Mouse (Mus musculus): Measurements from ENCODE around the gene Reps1. TPM values are rescaled to one million over a fixed set of nuclear protein-coding genes. Genes with fewer than 3 reads are reported as not detected.
A peak's percentile ranks its signal among the peaks of the same experiment; 100 is the strongest.

The Reps1 gene
- 20.7 and 26.7 TPM in 2 replicates for polyA plus RNA-seq (2014; fragmentation: Nextera tagmentation; extraction: Ambion mirVana)

DNA sequence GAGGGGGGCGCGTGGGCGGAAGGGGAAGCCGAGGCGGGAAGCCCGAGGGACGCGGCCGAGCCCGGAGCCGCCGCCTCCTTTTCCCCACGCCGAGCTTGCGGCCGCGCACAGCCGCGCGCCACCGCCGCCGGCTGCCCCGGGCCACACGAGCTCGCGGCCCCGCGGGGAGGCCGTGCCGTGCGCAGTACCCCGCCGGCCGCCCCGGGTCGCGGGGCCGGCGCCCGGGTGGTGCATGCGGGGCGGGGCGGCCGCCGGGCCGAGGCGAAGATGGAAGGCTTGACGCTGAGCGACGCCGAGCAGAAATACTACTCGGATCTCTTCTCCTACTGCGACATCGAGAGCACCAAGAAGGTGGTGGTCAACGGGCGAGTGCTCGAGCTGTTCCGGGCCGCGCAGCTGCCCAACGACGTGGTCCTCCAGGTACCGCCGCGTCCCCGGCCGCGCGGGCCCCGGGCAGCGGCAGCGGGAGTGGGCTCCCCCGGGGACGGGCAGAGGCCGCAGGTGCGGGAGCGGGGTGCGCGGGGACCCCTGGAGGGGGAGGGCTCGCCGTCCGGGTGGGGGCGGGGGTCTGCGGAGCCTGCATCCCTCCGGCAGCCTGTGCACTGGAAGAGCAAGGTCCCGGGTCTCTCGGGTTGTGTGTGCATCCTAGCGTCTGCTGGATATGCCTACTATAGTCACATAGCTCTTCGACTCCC lies at the start of gene Reps1:
Reps1 (plus strand) TSS at position 166 of the 695 bp plus-strand sequence.
- ATAC-seq (ENCODE audit: insufficient number of reproducible peaks, insufficient read depth, low FRiP score, low read depth), result peak; percentile 78
- Histone ChIP-seq H3K4me3 (ENCODE audit: low read depth, low read length) (peak within 1 kb of the TSS; percentile 98), H3K4me2 (replicated peaks; ENCODE audit: low read depth, low read length) (peak within 1 kb of the TSS; percentile 56), H3K27ac (ENCODE audit: low read length) (peak within 1 kb of the TSS; percentile 89), H3K9ac (replicated peaks; ENCODE audit: low read depth, low read length) (peak within 1 kb of the TSS; percentile 92), H3K9me3 (ENCODE audit: control insufficient read depth, low read depth, low read length) (no peaks in the 10 kb centered on the region), H3K4me1 (ENCODE audit: control insufficient read depth, insufficient read depth, low read length) (peaks cover 15% of the 10 kb centered on the region; the same call in 1 of the 2 replicates), H3K27me3 (ENCODE audit: control insufficient read depth, insufficient read depth, low read length) (no peaks in the 10 kb centered on the region), H3K36me3 (ENCODE audit: control insufficient read depth, insufficient read depth, low read length) (no peaks in the 10 kb centered on the region)
- WGBS, result under 1% methylated on average over 66 of the region's 90 CpGs

GRCm38 (mm10) chr10:18006756-18007155 lies 48.9 kb upstream of the Reps1 start:
- Histone ChIP-seq H3K4me1 (ENCODE audit: control insufficient read depth, insufficient read depth, low read length) (no peaks in the 10 kb centered on the region), H3K27me3 (ENCODE audit: control insufficient read depth, insufficient read depth, low read length) (no peaks in the 10 kb centered on the region), H3K36me3 (ENCODE audit: control insufficient read depth, insufficient read depth, low read length) (peaks cover 8% of the 10 kb centered on the region; the same call in 1 of the 2 replicates), H3K4me2 (replicated peaks; ENCODE audit: low read depth, low read length) (no peak overlapping the region), H3K9ac (replicated peaks; ENCODE audit: low read depth, low read length) (no peak overlapping the region), H3K4me3 (ENCODE audit: low read depth, low read length) (no peak overlapping the region), H3K27ac (ENCODE audit: low read length) (no peak overlapping the region), H3K9me3 (ENCODE audit: control insufficient read depth, low read depth, low read length) (no peaks in the 10 kb centered on the region)
- no peak for ATAC-seq (ENCODE audit: insufficient number of reproducible peaks, insufficient read depth, low FRiP score, low read depth)
- WGBS, result 100% methylated on average over 1 of the region's 1 CpGs

DNA sequence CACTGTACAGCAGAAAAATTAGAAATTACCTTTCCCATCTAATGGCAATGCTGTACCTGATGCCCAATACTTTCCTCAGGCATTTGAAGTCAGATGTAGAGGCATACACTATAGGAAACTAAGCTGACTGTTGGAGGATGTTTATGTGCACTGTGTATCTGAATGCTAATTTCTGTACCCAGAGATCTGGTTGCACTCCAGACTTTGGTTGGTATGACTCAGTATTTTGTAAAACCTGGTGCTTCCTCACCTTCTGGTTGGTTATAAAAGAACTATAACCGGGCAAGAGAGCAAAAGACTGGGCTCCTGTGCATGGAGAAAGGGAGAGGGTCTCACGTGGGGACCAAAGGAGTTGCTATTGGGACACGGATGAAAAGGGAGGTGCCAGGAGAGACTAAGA lies 48.4 kb upstream of the Reps1 start:
- no peaks in the 10 kb centered on the region for H3K27me3 ChIP-seq (ENCODE audit: control insufficient read depth, insufficient read depth, low read length)
- peaks cover 8% of the 10 kb centered on the region; the same call in 1 of the 2 replicates for H3K36me3 ChIP-seq (ENCODE audit: control insufficient read depth, insufficient read depth, low read length)
- H3K27ac ChIP-seq (ENCODE audit: low read length), result no peak overlapping the region
- H3K4me2 ChIP-seq (replicated peaks; ENCODE audit: low read depth, low read length), result no peak overlapping the region
- H3K4me1 ChIP-seq (ENCODE audit: control insufficient read depth, insufficient read depth, low read length), result no peaks in the 10 kb centered on the region
- no peak overlapping the region for H3K9ac ChIP-seq (replicated peaks; ENCODE audit: low read depth, low read length)
- H3K9me3 ChIP-seq (ENCODE audit: control insufficient read depth, low read depth, low read length), result no peaks in the 10 kb centered on the region
- ATAC-seq (ENCODE audit: insufficient number of reproducible peaks, insufficient read depth, low FRiP score, low read depth), result no peak
- no peak overlapping the region for H3K4me3 ChIP-seq (ENCODE audit: low read depth, low read length)
- 85% methylated on average over 3 of the region's 3 CpGs for WGBS

GRCm38 (mm10) chr10:18008118-18008517 lies 47.5 kb upstream of the Reps1 start:
- Histone ChIP-seq H3K27ac (ENCODE audit: low read length) (no peak overlapping the region), H3K36me3 (ENCODE audit: control insufficient read depth, insufficient read depth, low read length) (peaks cover 8% of the 10 kb centered on the region; the same call in 1 of the 2 replicates), H3K4me3 (ENCODE audit: low read depth, low read length) (no peak overlapping the region), H3K27me3 (ENCODE audit: control insufficient read depth, insufficient read depth, low read length) (no peaks in the 10 kb centered on the region), H3K9me3 (ENCODE audit: control insufficient read depth, low read depth, low read length) (no peaks in the 10 kb centered on the region), H3K4me2 (replicated peaks; ENCODE audit: low read depth, low read length) (no peak overlapping the region), H3K9ac (replicated peaks; ENCODE audit: low read depth, low read length) (no peak overlapping the region), H3K4me1 (ENCODE audit: control insufficient read depth, insufficient read depth, low read length) (no peaks in the 10 kb centered on the region)
- no peak for ATAC-seq (ENCODE audit: insufficient number of reproducible peaks, insufficient read depth, low FRiP score, low read depth)

DNA sequence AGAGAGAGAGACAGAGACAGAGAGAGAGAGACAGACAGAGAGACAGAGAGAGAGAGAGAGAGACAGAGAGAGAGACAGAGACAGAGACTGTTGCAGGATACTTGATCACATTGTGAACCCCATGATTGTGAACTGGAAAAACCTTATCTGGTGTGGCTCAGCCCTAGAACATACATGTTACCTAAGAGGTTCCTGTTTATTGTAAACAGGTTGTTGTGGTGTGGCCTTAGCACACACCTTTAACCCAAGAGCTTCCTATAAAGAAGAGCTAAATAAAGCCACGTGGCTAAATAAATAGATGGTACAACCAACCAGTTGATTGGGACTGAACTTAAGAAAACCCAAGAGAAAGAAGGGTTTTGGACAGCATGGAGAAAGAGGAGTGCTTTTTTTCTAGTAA lies 45.9 kb upstream of the Reps1 start:
- H3K36me3 ChIP-seq (ENCODE audit: control insufficient read depth, insufficient read depth, low read length), result peaks cover 10% of the 10 kb centered on the region; the same call in 1 of the 2 replicates
- no peaks in the 10 kb centered on the region for H3K27me3 ChIP-seq (ENCODE audit: control insufficient read depth, insufficient read depth, low read length)
- H3K4me3 ChIP-seq (ENCODE audit: low read depth, low read length), result no peak overlapping the region
- H3K27ac ChIP-seq (ENCODE audit: low read length), result no peak overlapping the region
- H3K9me3 ChIP-seq (ENCODE audit: control insufficient read depth, low read depth, low read length), result no peaks in the 10 kb centered on the region
- no peak overlapping the region for H3K4me2 ChIP-seq (replicated peaks; ENCODE audit: low read depth, low read length)
- no peak overlapping the region for H3K9ac ChIP-seq (replicated peaks; ENCODE audit: low read depth, low read length)
- 80% methylated on average over 1 of the region's 1 CpGs for WGBS
- no peaks in the 10 kb centered on the region for H3K4me1 ChIP-seq (ENCODE audit: control insufficient read depth, insufficient read depth, low read length)
- no peak for ATAC-seq (ENCODE audit: insufficient number of reproducible peaks, insufficient read depth, low FRiP score, low read depth)

GRCm38 (mm10) chr10:18011761-18012160 lies 43.9 kb upstream of the Reps1 start:
- H3K4me1 ChIP-seq (ENCODE audit: control insufficient read depth, insufficient read depth, low read length), result no peaks in the 10 kb centered on the region
- no peaks in the 10 kb centered on the region for H3K27me3 ChIP-seq (ENCODE audit: control insufficient read depth, insufficient read depth, low read length)
- no peak overlapping the region for H3K4me2 ChIP-seq (replicated peaks; ENCODE audit: low read depth, low read length)
- peaks cover 13% of the 10 kb centered on the region; the same call in 1 of the 2 replicates for H3K36me3 ChIP-seq (ENCODE audit: control insufficient read depth, insufficient read depth, low read length)
- 67% methylated on average over 5 of the region's 5 CpGs for WGBS
- no peaks in the 10 kb centered on the region for H3K9me3 ChIP-seq (ENCODE audit: control insufficient read depth, low read depth, low read length)
- ATAC-seq (ENCODE audit: insufficient number of reproducible peaks, insufficient read depth, low FRiP score, low read depth), result no peak
- no peak overlapping the region for H3K27ac ChIP-seq (ENCODE audit: low read length)
- H3K9ac ChIP-seq (replicated peaks; ENCODE audit: low read depth, low read length), result no peak overlapping the region
- no peak overlapping the region for H3K4me3 ChIP-seq (ENCODE audit: low read depth, low read length)

DNA sequence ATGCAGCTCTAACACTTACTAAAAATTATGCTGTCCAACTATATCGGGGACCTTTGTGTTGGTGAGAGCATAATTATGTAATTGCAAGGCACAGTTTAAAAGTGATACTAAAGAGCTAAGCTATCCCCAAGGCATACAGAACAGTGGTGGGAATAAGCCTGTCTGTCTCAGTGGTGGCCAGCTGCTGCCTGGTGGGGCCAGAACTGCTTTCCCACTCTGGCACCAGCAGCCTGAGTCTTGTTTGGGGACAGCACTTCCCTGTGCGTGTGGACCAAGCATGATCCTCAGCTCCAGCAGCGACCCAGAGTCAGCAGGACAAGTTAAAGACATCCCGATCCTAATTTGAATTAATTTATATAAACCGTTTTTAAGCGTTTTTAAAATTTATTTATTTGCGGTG lies 35.2 kb upstream of the Reps1 start:
- ATAC-seq (ENCODE audit: insufficient number of reproducible peaks, insufficient read depth, low FRiP score, low read depth), result no peak
- peaks cover 15% of the 10 kb centered on the region for H3K36me3 ChIP-seq (ENCODE audit: control insufficient read depth, insufficient read depth, low read length)
- no peak overlapping the region for H3K4me3 ChIP-seq (ENCODE audit: low read depth, low read length)
- no peak overlapping the region for H3K27ac ChIP-seq (ENCODE audit: low read length)
- H3K4me2 ChIP-seq (replicated peaks; ENCODE audit: low read depth, low read length), result no peak overlapping the region; the same call in 1 of the 2 replicates
- WGBS, result 92% methylated on average over 7 of the region's 7 CpGs
- H3K9me3 ChIP-seq (ENCODE audit: control insufficient read depth, low read depth, low read length), result no peaks in the 10 kb centered on the region
- H3K9ac ChIP-seq (replicated peaks; ENCODE audit: low read depth, low read length), result no peak overlapping the region
- no peaks in the 10 kb centered on the region for H3K4me1 ChIP-seq (ENCODE audit: control insufficient read depth, insufficient read depth, low read length)
- H3K27me3 ChIP-seq (ENCODE audit: control insufficient read depth, insufficient read depth, low read length), result no peaks in the 10 kb centered on the region

GRCm38 (mm10) chr10:18020846-18021245 lies 34.8 kb upstream of the Reps1 start:
- Histone ChIP-seq H3K4me3 (ENCODE audit: low read depth, low read length) (no peak overlapping the region), H3K27me3 (ENCODE audit: control insufficient read depth, insufficient read depth, low read length) (no peaks in the 10 kb centered on the region), H3K9ac (replicated peaks; ENCODE audit: low read depth, low read length) (no peak overlapping the region), H3K4me2 (replicated peaks; ENCODE audit: low read depth, low read length) (peak overlapping the region; percentile 69), H3K36me3 (ENCODE audit: control insufficient read depth, insufficient read depth, low read length) (peaks cover 15% of the 10 kb centered on the region), H3K9me3 (ENCODE audit: control insufficient read depth, low read depth, low read length) (no peaks in the 10 kb centered on the region), H3K4me1 (ENCODE audit: control insufficient read depth, insufficient read depth, low read length) (no peaks in the 10 kb centered on the region), H3K27ac (ENCODE audit: low read length) (no peak overlapping the region)
- ATAC-seq (ENCODE audit: insufficient number of reproducible peaks, insufficient read depth, low FRiP score, low read depth), result no peak
- WGBS, result 85% methylated on average over 1 of the region's 1 CpGs
